Mouse (Mus musculus): ENCODE measurements at regions not wholly inside any gene's neighbourhood (a gene's known extent, or its start where the extent isn't known, plus 50 kb on each side); places are given as distances from the start of the nearest gene placed in this dataset.

- H3K9me3 ChIP-seq, result no peaks in the 10 kb centered on the region
- H3K27ac ChIP-seq, result peak overlapping the region; percentile 79
- ATAC-seq (ENCODE audit: insufficient number of reproducible peaks, low FRiP score, low TSS enrichment, low read depth), result peak; percentile 52
- H3K27me3 ChIP-seq, result peaks cover 14% of the 10 kb centered on the region; the same call in 1 of the 2 replicates
- 0 out of 2 replicates have a peak overlapping the region, but pooled peaks have one; percentile 4 for H3K4me3 ChIP-seq
- WGBS, result 13% methylated on average over 13 of the region's 13 CpGs
- H3K36me3 ChIP-seq, result no peaks in the 10 kb centered on the region
- peaks cover 70% of the 10 kb centered on the region for H3K4me1 ChIP-seq
- no peak overlapping the region for H3K9ac ChIP-seq
- peak overlapping the region; percentile 35 for H3K4me2 ChIP-seq
Observed at GRCm38 (mm10) chr1:91611281-91611680, 70.9 kb downstream of the Asb1 start.

- H3K9me3 ChIP-seq, result no peaks in the 10 kb centered on the region
- peak overlapping the region; percentile 35 for H3K4me2 ChIP-seq
- peak overlapping the region; percentile 79 for H3K27ac ChIP-seq
- no peaks in the 10 kb centered on the region for H3K36me3 ChIP-seq
- peaks cover 13% of the 10 kb centered on the region; the same call in 1 of the 2 replicates for H3K27me3 ChIP-seq
- peak; percentile 74; the same call in 1 of the 2 replicates for ATAC-seq (ENCODE audit: insufficient number of reproducible peaks, low FRiP score, low TSS enrichment, low read depth)
- peak overlapping the region; percentile 4; the same call in 1 of the 2 replicates for H3K4me3 ChIP-seq
- 16% methylated on average over 16 of the region's 16 CpGs for WGBS
- H3K9ac ChIP-seq, result no peak overlapping the region
- peaks cover 70% of the 10 kb centered on the region for H3K4me1 ChIP-seq
Observed at GRCm38 (mm10) chr1:91611694-91612093, 71.3 kb downstream of the Asb1 start.

GRCm38 (mm10) chr1:91612912-91613311 is 72.6 kb downstream of the Asb1 start:
- no peak for ATAC-seq (ENCODE audit: insufficient number of reproducible peaks, low FRiP score, low TSS enrichment, low read depth)
- Histone ChIP-seq H3K36me3 (no peaks in the 10 kb centered on the region), H3K9me3 (no peaks in the 10 kb centered on the region), H3K27me3 (peaks cover 11% of the 10 kb centered on the region; the same call in 1 of the 2 replicates), H3K9ac (no peak overlapping the region), H3K4me1 (peaks cover 70% of the 10 kb centered on the region), H3K4me2 (no peak overlapping the region), H3K4me3 (no peak overlapping the region), H3K27ac (peak overlapping the region; percentile 79; the same call in 1 of the 2 replicates)
- 32% methylated on average over 3 of the region's 3 CpGs for WGBS

- Histone ChIP-seq H3K4me1 (peaks cover 79% of the 10 kb centered on the region), H3K4me3 (no peak overlapping the region), H3K36me3 (no peaks in the 10 kb centered on the region), H3K27me3 (peaks cover 11% of the 10 kb centered on the region; the same call in 1 of the 2 replicates), H3K9ac (no peak overlapping the region), H3K4me2 (no peak overlapping the region), H3K27ac (no peak overlapping the region), H3K9me3 (no peaks in the 10 kb centered on the region)
- WGBS, result 45% methylated on average over 5 of the region's 5 CpGs
- ATAC-seq (ENCODE audit: insufficient number of reproducible peaks, low FRiP score, low TSS enrichment, low read depth), result no peak
Observed at GRCm38 (mm10) chr1:91615396-91615795, 75.1 kb downstream of the Asb1 start.

- peak; percentile 68 for ATAC-seq (ENCODE audit: insufficient number of reproducible peaks, low FRiP score, low TSS enrichment, low read depth)
Observed at GRCm38 (mm10) chr1:91618527-91619135, 78.3 kb downstream of the Asb1 start.

GRCm38 (mm10) chr1:91621141-91621540 is 80.8 kb downstream of the Asb1 start:
- WGBS, result 75% methylated on average over 5 of the region's 5 CpGs
- peaks cover 49% of the 10 kb centered on the region for H3K4me1 ChIP-seq
- no peaks in the 10 kb centered on the region for H3K9me3 ChIP-seq
- H3K4me3 ChIP-seq, result no peak overlapping the region
- H3K36me3 ChIP-seq, result no peaks in the 10 kb centered on the region
- no peak overlapping the region for H3K4me2 ChIP-seq
- H3K27ac ChIP-seq, result no peak overlapping the region
- H3K27me3 ChIP-seq, result no peaks in the 10 kb centered on the region
- ATAC-seq (ENCODE audit: insufficient number of reproducible peaks, low FRiP score, low TSS enrichment, low read depth), result no peak
- no peak overlapping the region for H3K9ac ChIP-seq

More at GRCm38 (mm10) chr1:91618527-91619135, 78.3 kb downstream of the Asb1 start:
- H3K4me2 ChIP-seq, result no peak overlapping the region
- H3K27ac ChIP-seq, result peak overlapping the region; percentile 66
- WGBS, result 25% methylated on average over 14 of the region's 14 CpGs
- H3K9ac ChIP-seq, result no peak overlapping the region
- H3K4me3 ChIP-seq, result no peak overlapping the region
- no peaks in the 10 kb centered on the region for H3K36me3 ChIP-seq
- H3K9me3 ChIP-seq, result no peaks in the 10 kb centered on the region
- peaks cover 11% of the 10 kb centered on the region; the same call in 1 of the 2 replicates for H3K27me3 ChIP-seq
- H3K4me1 ChIP-seq, result peaks cover 47% of the 10 kb centered on the region

- Histone ChIP-seq H3K4me3 (no peak overlapping the region), H3K27ac (no peak overlapping the region), H3K4me2 (no peak overlapping the region), H3K9ac (no peak overlapping the region), H3K4me1 (peaks cover 41% of the 10 kb centered on the region), H3K27me3 (no peaks in the 10 kb centered on the region), H3K9me3 (no peaks in the 10 kb centered on the region), H3K36me3 (no peaks in the 10 kb centered on the region)
- ATAC-seq (ENCODE audit: insufficient number of reproducible peaks, low FRiP score, low TSS enrichment, low read depth), result no peak
- WGBS, result 89% methylated on average over 5 of the region's 5 CpGs
Observed at GRCm38 (mm10) chr1:91622874-91623273, 82.5 kb downstream of the Asb1 start.

- 38% methylated on average over 8 of the region's 8 CpGs for WGBS
- H3K4me2 ChIP-seq, result no peak overlapping the region
- H3K36me3 ChIP-seq, result no peaks in the 10 kb centered on the region
- H3K9ac ChIP-seq, result no peak overlapping the region
- 0 out of 2 replicates have a peak, but pooled peaks have one; percentile 19 for ATAC-seq (ENCODE audit: insufficient number of reproducible peaks, low FRiP score, low TSS enrichment, low read depth)
- H3K4me1 ChIP-seq, result peaks cover 33% of the 10 kb centered on the region
- no peak overlapping the region for H3K4me3 ChIP-seq
- H3K9me3 ChIP-seq, result no peaks in the 10 kb centered on the region
- H3K27ac ChIP-seq, result peak overlapping the region; percentile 79
- no peaks in the 10 kb centered on the region for H3K27me3 ChIP-seq
Observed at GRCm38 (mm10) chr1:91624028-91624427, 83.7 kb downstream of the Asb1 start.

- no peak overlapping the region for H3K9ac ChIP-seq
- H3K4me1 ChIP-seq, result peaks cover 28% of the 10 kb centered on the region
- no peak overlapping the region for H3K4me2 ChIP-seq
- WGBS, result 64% methylated on average over 11 of the region's 11 CpGs
- peak overlapping the region; percentile 79 for H3K27ac ChIP-seq
- no peaks in the 10 kb centered on the region for H3K27me3 ChIP-seq
- no peak overlapping the region for H3K4me3 ChIP-seq
- no peaks in the 10 kb centered on the region for H3K36me3 ChIP-seq
- H3K9me3 ChIP-seq, result no peaks in the 10 kb centered on the region
- 0 out of 2 replicates have a peak, but pooled peaks have one; percentile 14 for ATAC-seq (ENCODE audit: insufficient number of reproducible peaks, low FRiP score, low TSS enrichment, low read depth)
Observed at GRCm38 (mm10) chr1:91624531-91625300, 84.4 kb downstream of the Asb1 start.

- Histone ChIP-seq H3K4me2 (no peak overlapping the region), H3K27me3 (no peaks in the 10 kb centered on the region), H3K9me3 (no peaks in the 10 kb centered on the region), H3K4me3 (no peak overlapping the region), H3K36me3 (no peaks in the 10 kb centered on the region), H3K9ac (no peak overlapping the region), H3K4me1 (peaks cover 41% of the 10 kb centered on the region), H3K27ac (no peak overlapping the region)
- WGBS, result 33% methylated on average over 11 of the region's 11 CpGs
- no peak for ATAC-seq (ENCODE audit: insufficient number of reproducible peaks, low FRiP score, low TSS enrichment, low read depth)
Observed at GRCm38 (mm10) chr1:91626090-91626489, 85.7 kb downstream of the Asb1 start.

GRCm38 (mm10) chr1:91630206-91630605 is 89.9 kb downstream of the Asb1 start:
- ATAC-seq (ENCODE audit: insufficient number of reproducible peaks, low FRiP score, low TSS enrichment, low read depth), result no peak
- H3K27me3 ChIP-seq, result 0 out of 2 replicates have a peak, but pooled peaks cover 2% of the 10 kb centered on the region
- H3K27ac ChIP-seq, result peak overlapping the region; percentile 40
- H3K4me2 ChIP-seq, result no peak overlapping the region
- H3K4me1 ChIP-seq, result peaks cover 47% of the 10 kb centered on the region
- no peaks in the 10 kb centered on the region for H3K9me3 ChIP-seq
- no peak overlapping the region for H3K4me3 ChIP-seq
- H3K36me3 ChIP-seq, result no peaks in the 10 kb centered on the region
- 10% methylated on average over 12 of the region's 12 CpGs for WGBS
- H3K9ac ChIP-seq, result no peak overlapping the region

- H3K9ac ChIP-seq, result no peak overlapping the region
- ATAC-seq (ENCODE audit: insufficient number of reproducible peaks, low FRiP score, low TSS enrichment, low read depth), result no peak
- 0 out of 2 replicates have a peak, but pooled peaks cover 2% of the 10 kb centered on the region for H3K27me3 ChIP-seq
- H3K4me1 ChIP-seq, result peaks cover 40% of the 10 kb centered on the region
- 58% methylated on average over 6 of the region's 6 CpGs for WGBS
- peak overlapping the region; percentile 68 for H3K27ac ChIP-seq
- H3K9me3 ChIP-seq, result no peaks in the 10 kb centered on the region
- no peak overlapping the region for H3K4me3 ChIP-seq
- no peaks in the 10 kb centered on the region for H3K36me3 ChIP-seq
- H3K4me2 ChIP-seq, result no peak overlapping the region
Observed at GRCm38 (mm10) chr1:91630871-91631410, 90.6 kb downstream of the Asb1 start.

Data from limb, embryonic 15.5 days (tissue).